Mouse (Mus musculus) heart, embryonic 14.5 days (tissue): ENCODE results near the gene Gstt3. TPM values are rescaled to one million over a fixed set of nuclear protein-coding genes. Genes with fewer than 3 reads are reported as not detected.

Experiments used
- ATAC-seq: fragments of 200-750 bp; cut with Nextera tagmentation; 2 replicates; pipeline ENCODE4 v1.8.0; 2017; ENCODE audit warnings: low read depth, moderate TSS enrichment; ENCODE audit not compliant: insufficient number of reproducible peaks, insufficient read depth, low FRiP score
- H3K27ac ChIP-seq, 2 experiments: fragments of 200-500 bp in 1 of 2; fragments of 300-500 bp in 1 of 2; sonication (generic) in 1 of 2; replicated peaks in 1 of 2; 2 replicates each; pipeline ENCODE4 v1.5.1; 2012 to 2014; ENCODE audit warnings: low read depth in 2 of 2, low read length in 2 of 2, control low read depth in 1 of 2, mild to moderate bottlenecking in 1 of 2, mixed read lengths in 1 of 2; ENCODE audit not compliant: control insufficient read depth in 1 of 2, insufficient read depth in 1 of 2
- H3K27me3 ChIP-seq: fragments of 300-500 bp; sonication (generic); 2 replicates; pipeline ENCODE4 v1.6.1; 2014; ENCODE audit warnings: mild to moderate bottlenecking, low read length, control low read depth; ENCODE audit not compliant: control insufficient read depth, insufficient read depth
- H3K36me3 ChIP-seq: fragments of 300-500 bp; sonication (generic); 2 replicates; pipeline ENCODE4 v1.6.1; 2014; ENCODE audit warnings: mild to moderate bottlenecking, control low read depth, low read length, mixed read lengths; ENCODE audit not compliant: control insufficient read depth, insufficient read depth
- H3K4me1 ChIP-seq, 2 experiments: fragments of 200-500 bp in 1 of 2; fragments of 300-500 bp in 1 of 2; sonication (generic) in 1 of 2; 2 replicates each; pipeline ENCODE4 v1.6.1; 2012 to 2014; ENCODE audit warnings: low read length in 2 of 2, control low read depth in 1 of 2, mixed read lengths in 1 of 2; ENCODE audit not compliant: control insufficient read depth in 2 of 2, insufficient read depth in 2 of 2
- H3K4me2 ChIP-seq: fragments of 300-500 bp; sonication (generic); 2 replicates; pipeline ENCODE4 v1.6.1; 2014; ENCODE audit warnings: mild to moderate bottlenecking, low read length
- H3K4me3 ChIP-seq, 2 experiments: fragments of 200-500 bp in 1 of 2; fragments of 300-500 bp in 1 of 2; sonication (generic) in 1 of 2; 2 replicates each; pipeline ENCODE4 v1.5.1; 2012 to 2014; ENCODE audit warnings: low read length in 2 of 2, mild to moderate bottlenecking in 2 of 2, control low read depth in 1 of 2, low read depth in 1 of 2, moderate library complexity in 1 of 2; ENCODE audit not compliant: control insufficient read depth in 1 of 2, insufficient read depth in 1 of 2
- H3K9ac ChIP-seq: fragments of 300-500 bp; sonication (generic); 2 replicates; pipeline ENCODE4 v1.6.1; 2014; ENCODE audit warnings: mild to moderate bottlenecking, low read length
- H3K9me3 ChIP-seq: fragments of 300-500 bp; sonication (generic); 2 replicates; pipeline ENCODE4 v1.6.1; 2016; ENCODE audit warnings: low read length, control low read depth; ENCODE audit not compliant: control insufficient read depth
- WGBS: fragments of 180-500 bp; shearing (Covaris S2); extraction: QIAGEN DNeasy Blood & Tissue Kit; methylation state at CpG from one replicate; pipeline ENCODE4 v1.1.7; 2014; 5-methylcytosine and 5-hydroxymethylcytosine counted together
- polyA plus RNA-seq: library from polyadenylated mRNA; unstranded; fragments of >200 nt; fragmentation: Nextera tagmentation; extraction: Ambion mirVana; gene quantifications from 2 replicates; pipeline ENCODE4 v1.2.1, GENCODE M21; 2014

Gene Gstt3
- polyA plus RNA-seq, 1 experiment from 2014 or later = 3.2 TPM

- H3K27me3 ChIP-seq = no peaks in the 10 kb centered on the region
- H3K27ac ChIP-seq = no peak overlapping the region
- no peak overlapping the region for H3K4me3 ChIP-seq
- H3K4me1 ChIP-seq = peaks cover 8 to 12% of the 10 kb centered on the region in 2 experiments; a peak in 3 of 4 replicates
- H3K36me3 ChIP-seq = no peaks in the 10 kb centered on the region
- no peak overlapping the region for H3K9ac ChIP-seq
- no peaks in the 10 kb centered on the region for H3K9me3 ChIP-seq
- ATAC-seq = no peak
- WGBS = 29% methylated on average over 3 of the region's 3 CpGs
- H3K4me2 ChIP-seq = no peak overlapping the region
Measured at GRCm38 (mm10) chr10:75794880-75795279, 13.7 kb upstream of the Gstt3 start.

DNA sequence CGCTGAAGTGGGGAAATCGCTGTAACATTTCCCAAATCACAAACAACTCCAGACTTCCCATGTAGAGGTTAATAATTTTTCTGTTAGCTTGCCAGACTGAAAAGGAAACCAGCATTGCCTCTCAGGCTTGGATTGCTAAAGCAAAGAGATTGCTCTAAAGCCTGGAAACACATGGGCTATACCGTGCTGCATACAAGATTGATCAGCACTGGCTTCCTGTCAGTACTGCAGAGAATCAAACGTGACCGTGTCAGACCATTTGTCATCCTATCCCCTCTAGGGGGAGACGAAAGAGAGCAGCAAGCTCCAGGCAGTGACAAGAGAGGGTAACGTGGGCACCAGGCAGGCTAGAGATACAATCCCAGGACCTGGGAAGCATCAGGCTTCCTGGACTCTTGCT, 9.6 kb upstream of the Gstt3 start:
- Histone ChIP-seq H3K4me2 (no peak overlapping the region), H3K9ac (no peak overlapping the region), H3K4me1 (peaks cover 3 to 5% of the 10 kb centered on the region in 2 experiments; a peak in 3 of 4 replicates), H3K27me3 (no peaks in the 10 kb centered on the region), H3K9me3 (no peaks in the 10 kb centered on the region), H3K27ac (no peak overlapping the region), H3K36me3 (no peaks in the 10 kb centered on the region), H3K4me3 (no peak overlapping the region)
- 20% methylated on average over 7 of the region's 7 CpGs for WGBS
- ATAC-seq = no peak

GRCm38 (mm10) chr10:75789841-75790240, 8.6 kb upstream of the Gstt3 start:
- ATAC-seq = no peak
- H3K9me3 ChIP-seq = no peaks in the 10 kb centered on the region
- no peak overlapping the region for H3K27ac ChIP-seq
- WGBS = 89% methylated on average over 5 of the region's 5 CpGs
- no peaks in the 10 kb centered on the region for H3K27me3 ChIP-seq
- no peak overlapping the region for H3K4me2 ChIP-seq
- no peak overlapping the region for H3K4me3 ChIP-seq
- H3K9ac ChIP-seq = no peak overlapping the region
- no peaks in the 10 kb centered on the region for H3K36me3 ChIP-seq
- H3K4me1 ChIP-seq = peaks cover 2 to 3% of the 10 kb centered on the region in 2 experiments; a peak in 3 of 4 replicates

- Histone ChIP-seq H3K27me3 (no peaks in the 10 kb centered on the region), H3K27ac (no peak overlapping the region), H3K4me1 (no peaks in the 10 kb centered on the region), H3K4me3 (no peak overlapping the region), H3K4me2 (no peak overlapping the region), H3K36me3 (no peaks in the 10 kb centered on the region), H3K9ac (no peak overlapping the region), H3K9me3 (no peaks in the 10 kb centered on the region)
- ATAC-seq = no peak
- 71% methylated on average over 6 of the region's 6 CpGs for WGBS
Measured at GRCm38 (mm10) chr10:75789081-75789735, 8.0 kb upstream of the Gstt3 start.

DNA sequence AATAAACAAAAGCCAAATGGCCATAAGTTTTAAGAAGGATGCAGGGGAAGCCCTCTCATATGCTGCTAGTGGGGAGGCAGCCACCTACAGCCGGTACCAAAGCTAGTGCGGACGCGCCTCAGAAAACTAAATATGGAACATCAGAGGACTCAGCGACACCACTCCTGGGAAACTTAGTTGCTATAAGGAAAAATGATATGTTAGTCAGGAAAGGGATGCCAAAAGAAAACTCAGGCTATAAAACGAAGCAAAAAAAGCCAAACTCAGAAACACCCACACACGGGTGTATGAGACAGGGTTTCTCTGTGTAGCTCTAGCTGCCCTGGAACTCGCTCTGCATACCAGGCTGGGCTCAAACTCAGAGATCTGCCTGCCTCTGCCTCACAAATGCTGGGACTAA, 7.1 kb upstream of the Gstt3 start:
- H3K4me1 ChIP-seq = no peaks in the 10 kb centered on the region
- no peaks in the 10 kb centered on the region for H3K36me3 ChIP-seq
- H3K4me2 ChIP-seq = no peak overlapping the region
- H3K9ac ChIP-seq = no peak overlapping the region
- H3K4me3 ChIP-seq = no peak overlapping the region
- no peak overlapping the region for H3K27ac ChIP-seq
- H3K27me3 ChIP-seq = no peaks in the 10 kb centered on the region
- no peaks in the 10 kb centered on the region for H3K9me3 ChIP-seq
- ATAC-seq = no peak
- WGBS = 92% methylated on average over 8 of the region's 8 CpGs

DNA sequence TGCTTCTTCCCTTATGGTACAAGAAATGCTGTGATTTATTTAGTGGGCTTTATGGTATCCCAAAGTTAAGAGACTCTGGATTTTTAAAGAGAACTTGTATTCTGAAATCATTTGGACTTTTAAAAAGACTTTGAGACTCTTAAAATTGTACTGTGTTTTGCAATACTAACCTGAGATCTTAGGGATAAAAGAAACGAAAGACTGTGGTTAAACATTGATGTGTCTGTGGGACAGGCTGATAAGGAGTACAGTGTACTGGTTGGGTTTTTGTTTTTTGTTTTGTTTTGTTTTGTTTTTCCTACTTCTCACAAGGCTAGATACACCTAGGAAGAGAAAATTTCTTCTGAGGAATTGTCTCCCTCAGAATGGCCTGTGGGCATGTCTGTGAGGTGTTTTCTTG, 4.2 kb upstream of the Gstt3 start:
- H3K27me3 ChIP-seq = no peaks in the 10 kb centered on the region
- H3K9me3 ChIP-seq = no peaks in the 10 kb centered on the region
- ATAC-seq = no peak
- H3K4me3 ChIP-seq = no peak overlapping the region
- peaks cover 4 to 7% of the 10 kb centered on the region in 2 experiments; a peak in 2 of 4 replicates for H3K4me1 ChIP-seq
- no peaks in the 10 kb centered on the region for H3K36me3 ChIP-seq
- H3K27ac ChIP-seq = no peak overlapping the region
- H3K4me2 ChIP-seq = no peak overlapping the region
- H3K9ac ChIP-seq = no peak overlapping the region
- 57% methylated on average over 1 of the region's 1 CpGs for WGBS

DNA sequence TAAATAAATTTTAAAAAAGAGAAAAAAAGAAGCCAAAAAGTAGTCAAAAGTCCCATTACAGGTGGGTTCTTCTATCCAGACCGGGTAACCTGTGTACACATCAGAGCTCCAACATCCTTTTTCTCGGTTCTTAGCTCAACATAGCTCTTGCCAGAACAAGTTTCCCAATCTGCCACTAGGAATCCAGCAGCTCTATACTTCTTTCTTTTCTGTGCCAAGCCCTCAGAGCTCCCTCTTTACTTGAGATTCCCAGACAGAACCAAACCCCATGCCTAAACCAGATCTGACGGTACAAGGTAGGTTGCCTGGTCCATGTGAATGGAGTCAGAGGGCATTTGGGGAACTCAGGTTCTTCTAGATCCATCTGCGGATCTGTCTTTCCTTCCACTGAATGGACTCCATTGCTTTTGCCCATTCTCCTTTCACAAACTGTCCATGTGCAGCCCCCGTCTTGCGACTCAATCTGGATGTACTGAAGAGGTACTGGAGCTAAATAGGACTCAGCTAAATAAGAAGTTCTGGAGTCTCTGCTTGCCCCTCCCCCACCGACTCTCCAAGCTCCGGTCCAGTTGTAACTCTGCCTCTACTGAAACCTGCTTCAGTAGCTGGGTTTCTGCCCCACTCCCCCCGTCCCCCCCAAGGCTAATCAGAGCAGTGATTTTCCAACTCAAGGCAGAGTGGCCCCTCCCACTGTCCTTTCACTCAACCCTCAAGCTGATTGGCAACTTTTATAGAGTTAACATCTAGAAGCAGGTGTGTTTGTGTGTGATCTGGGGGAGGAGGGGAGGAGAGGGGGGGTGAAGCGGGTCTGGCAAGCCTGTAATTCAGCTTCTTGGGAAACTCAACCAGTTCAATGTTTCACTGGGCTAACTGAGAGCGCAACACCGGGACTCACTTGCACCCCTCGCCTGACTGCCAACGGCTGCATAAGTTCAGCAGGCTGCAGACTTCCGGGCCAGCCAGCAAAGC, 1.7 kb downstream of the Gstt3 start:
- WGBS = 39% methylated on average over 15 of the region's 15 CpGs
- ATAC-seq = no peak
- H3K27ac ChIP-seq = no peak overlapping the region

More for the DNA sequence above, 1.7 kb downstream of the Gstt3 start:
- Histone ChIP-seq H3K27me3 (peaks cover 10% of the 10 kb centered on the region), H3K36me3 (no peaks in the 10 kb centered on the region), H3K9me3 (no peaks in the 10 kb centered on the region), H3K4me2 (no peak overlapping the region), H3K4me3 (0 out of 4 replicates have a peak overlapping the region, but pooled peaks of 1 of the 2 experiments have one; percentile 40), H3K9ac (no peak overlapping the region), H3K4me1 (peaks cover 4 to 7% of the 10 kb centered on the region in 2 experiments; a peak in 2 of 4 replicates)
